Mouse (Mus musculus) ES-Bruce4 (cell line): ENCODE data around the gene Akna.

ENCODE experiments used
- CTCF ChIP-seq: IDR thresholded peaks from one replicate; pipeline ENCODE4 v1.8.1; 2011; ENCODE audit warnings: low read depth, low read length
- EP300 ChIP-seq: IDR thresholded peaks from 2 replicates; pipeline ENCODE4 v1.6.1; 2011; ENCODE audit warnings: low read depth, low read length; ENCODE audit not compliant: insufficient read depth
- POLR2A ChIP-seq: IDR thresholded peaks from one replicate; pipeline ENCODE4 v1.8.1; 2011; ENCODE audit warnings: low read length; ENCODE audit not compliant: insufficient read depth

GRCm38 (mm10) chr4:63405683-63406082 is 2.5 kb upstream of the Akna start:
- no peak for TF ChIP-seq CTCF
- no peak for TF ChIP-seq POLR2A
- TF ChIP-seq EP300: no peak
